Mouse (Mus musculus) adrenal gland, adult (tissue): Measurements from ENCODE around the gene Gm20532.

ENCODE experiments used
- DNase-seq, 2 experiments: peaks; one replicate each; pipeline ENCODE4 v3.0.0; 2022 to 2023; ENCODE audit warnings: low spot score in 1 of 2; ENCODE audit not compliant: inconsistent age in 2 of 2

Gene Gm20532

DNA sequence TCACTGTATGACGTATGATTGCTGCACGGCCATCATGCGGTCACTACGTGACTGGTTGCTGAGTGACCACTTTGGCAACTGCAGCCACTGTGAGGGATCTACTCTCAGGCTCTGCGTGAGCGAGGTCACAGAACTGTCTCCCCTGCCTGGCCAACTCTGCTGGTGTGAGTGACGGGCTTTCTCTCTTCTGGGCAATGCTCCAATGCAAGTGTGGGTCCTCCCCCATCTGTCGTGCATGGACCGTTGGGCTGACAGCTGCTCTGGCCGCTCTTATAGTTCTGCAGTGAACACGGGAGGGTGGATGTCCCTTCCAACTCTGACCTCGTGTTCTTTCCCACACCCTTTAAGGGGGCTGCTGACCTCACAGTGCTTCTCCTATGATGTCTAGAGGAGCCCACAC lies 13.0 kb upstream of the Gm20532 start:
- peak; percentile 56 to 80 for DNase-seq

DNA sequence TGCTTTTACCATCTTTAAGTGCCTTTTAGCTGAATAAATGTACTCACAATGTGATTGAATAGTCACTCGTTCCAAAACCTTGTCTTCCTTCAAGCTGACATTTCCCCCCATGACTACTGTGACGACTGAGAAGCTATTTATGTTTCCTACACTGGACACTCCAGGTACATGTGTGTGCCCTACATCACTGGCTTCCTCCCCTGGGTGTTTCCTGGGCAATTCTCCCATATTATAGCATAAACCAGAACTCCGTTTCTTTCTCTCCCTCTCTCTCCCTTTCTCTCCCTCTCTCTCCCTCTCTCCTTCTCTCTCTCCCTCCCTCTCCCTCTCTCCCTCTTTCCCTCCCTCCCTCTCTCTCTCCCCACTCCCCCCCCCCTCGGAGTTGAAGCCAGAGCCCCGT lies 12.6 kb upstream of the Gm20532 start:
- DNase-seq: no peak

DNA sequence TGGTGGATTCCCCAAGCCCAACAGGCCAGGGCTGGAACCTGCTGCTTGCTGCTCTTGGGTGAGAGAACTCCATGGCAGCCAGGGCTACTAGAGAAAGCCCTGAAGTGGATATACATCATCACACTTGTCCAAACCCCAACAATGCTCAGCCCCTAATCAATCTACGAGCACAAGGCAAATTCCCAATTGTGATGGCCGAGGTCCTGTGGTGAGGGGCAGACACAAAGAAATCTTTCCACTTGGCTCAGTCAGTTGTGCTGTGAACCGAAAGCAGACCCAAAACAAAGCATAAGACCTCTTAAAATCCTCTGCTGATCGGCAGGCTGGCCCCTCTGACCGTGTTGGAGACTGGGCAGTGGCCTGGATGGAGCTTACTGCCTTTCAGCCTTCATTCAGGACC lies 11.6 kb upstream of the Gm20532 start:
- DNase-seq: no peak

DNA sequence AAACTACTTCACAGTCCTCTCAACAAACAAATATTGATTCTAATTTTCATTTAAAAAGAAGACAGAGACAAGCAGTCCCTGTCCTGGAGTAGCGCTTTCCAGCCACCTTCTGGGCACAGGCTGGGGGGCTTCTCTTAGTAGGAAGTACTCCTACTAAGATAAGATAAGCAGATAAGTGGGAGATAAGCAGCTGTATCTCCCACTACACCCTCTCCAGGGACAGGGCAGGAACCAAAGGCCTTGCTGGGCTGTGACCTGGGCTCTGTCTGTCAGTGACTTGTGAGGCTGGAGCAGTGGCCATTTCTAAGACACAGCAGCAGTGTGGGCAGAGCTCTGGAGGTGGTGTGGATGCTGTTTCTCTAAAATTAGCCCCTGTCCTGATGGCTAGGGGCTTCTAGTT lies 11.1 kb upstream of the Gm20532 start:
- DNase-seq: no peak

DNA sequence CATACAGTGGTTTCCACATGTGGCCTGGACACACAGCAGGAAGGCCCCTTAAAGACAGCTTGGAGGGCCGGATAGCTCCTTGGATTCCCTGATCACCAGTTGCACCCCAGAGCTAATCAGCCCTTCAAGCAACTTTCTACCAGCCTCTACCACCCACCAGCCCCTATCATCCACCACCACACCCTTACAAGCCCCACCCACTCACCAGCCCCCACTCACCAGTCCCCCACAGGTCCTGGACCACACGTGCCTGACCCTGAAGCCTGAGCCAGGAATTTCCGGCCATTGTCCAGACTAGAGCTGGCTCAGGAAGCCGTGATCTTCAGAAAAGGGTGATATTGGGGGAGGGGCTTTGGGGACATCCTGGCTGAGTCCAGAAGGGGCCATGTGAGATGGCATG lies 10.6 kb upstream of the Gm20532 start:
- peak; percentile 70 to 77 for DNase-seq

DNA sequence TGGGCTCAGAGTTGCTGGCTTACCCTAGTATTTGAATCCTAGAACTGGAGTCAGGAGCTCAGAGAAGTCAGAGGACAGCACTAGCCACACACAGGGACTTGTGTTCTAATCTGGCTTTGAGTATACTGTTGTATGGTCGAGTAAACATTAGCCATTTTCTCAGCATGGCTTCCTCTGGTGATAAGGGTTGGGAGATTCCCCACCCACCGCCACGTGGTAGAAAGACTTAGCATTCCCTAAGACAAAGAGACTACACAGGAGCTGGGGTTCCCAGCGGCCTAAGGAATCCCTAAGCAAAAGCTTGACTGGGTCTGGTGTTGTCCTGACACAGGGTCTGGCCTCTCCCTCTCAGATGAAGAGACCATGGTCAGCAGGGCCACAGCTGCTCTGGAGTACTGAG lies 10.0 kb upstream of the Gm20532 start:
- DNase-seq: no peak

DNA sequence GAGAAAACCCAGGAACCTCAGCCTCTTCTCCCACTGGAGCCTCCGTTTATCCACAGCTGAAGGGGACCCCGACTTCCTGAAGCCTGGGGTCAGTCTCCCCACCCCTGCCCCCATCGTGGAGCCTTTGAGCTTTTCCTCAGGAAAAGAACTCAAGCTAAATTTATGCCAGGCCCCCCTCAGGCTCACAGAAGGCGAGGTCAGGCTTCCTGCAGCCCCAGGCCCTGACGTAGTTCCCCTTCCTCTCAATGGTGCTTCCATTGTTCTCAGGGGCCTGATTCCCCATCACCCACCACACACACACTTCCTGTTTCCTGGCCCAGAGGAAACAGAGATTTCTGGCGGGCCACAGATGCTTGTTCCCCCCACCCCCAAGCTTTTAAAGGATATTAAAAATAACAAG lies 8.1 kb upstream of the Gm20532 start:
- peak; percentile 69 to 77 for DNase-seq

DNA sequence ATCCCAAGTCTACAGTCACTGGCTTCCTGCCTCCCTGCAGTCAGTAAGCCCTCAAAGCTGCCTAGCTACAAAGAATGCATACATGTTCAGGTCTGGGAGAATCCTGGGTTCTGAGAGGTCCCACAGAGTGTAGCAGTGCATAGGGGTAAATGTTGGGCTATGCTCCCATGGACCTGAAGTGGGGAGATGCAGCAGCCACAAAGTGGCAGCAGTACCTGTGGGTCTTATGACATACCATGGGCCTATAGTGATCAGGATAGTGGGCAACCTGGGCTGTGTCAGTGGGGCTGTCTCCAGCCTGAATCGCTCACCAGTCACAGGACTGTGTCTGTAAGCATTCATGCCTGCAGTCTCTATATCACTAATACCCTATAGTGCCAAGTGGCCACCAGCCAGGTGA lies 6.7 kb upstream of the Gm20532 start, which contains the start of gene Egfl7:
TSS of gene Egfl7 (plus strand) at position 301 of the 400 bp plus-strand sequence.
- DNase-seq: no peak

DNA sequence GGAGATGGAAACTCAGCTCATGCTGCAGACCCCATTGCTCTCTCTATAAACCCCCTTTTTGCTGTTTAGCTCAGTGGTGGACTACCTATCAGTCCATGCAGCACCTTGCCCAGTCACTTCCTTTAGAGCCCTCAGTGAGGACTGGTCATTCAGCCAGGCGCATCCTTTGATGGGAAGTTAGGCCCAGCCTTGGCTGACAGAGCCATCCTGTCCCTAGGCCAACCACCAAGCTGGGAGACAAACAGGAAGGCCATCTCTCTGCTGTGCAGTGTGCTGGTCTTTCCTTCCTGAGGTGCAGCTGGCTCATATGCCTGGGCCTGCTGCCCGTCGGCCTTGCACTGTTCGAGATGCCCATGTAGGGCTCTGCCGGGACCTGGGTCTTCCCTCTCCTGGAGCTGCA lies 5.7 kb upstream of the Gm20532 start:
- peak; percentile 30 to 66 for DNase-seq

DNA sequence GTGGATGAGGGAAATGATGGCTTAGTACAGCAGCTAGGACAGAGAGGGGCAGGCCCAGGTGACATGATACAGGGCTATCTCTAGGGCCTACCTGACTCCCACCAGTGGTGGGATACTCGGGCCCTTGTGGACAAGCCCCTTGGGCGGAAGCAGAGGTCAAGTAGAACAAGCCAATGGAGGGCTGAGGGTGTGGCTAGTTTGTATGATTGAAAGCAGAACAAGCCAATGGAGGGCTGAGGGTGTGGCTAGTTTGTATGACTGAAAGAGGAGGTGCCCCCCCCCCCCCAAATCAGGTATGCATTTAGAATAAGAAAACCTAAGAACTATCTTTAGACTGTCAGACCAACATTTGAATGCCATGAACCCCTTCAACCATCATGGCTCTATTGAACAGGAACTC lies 4.2 kb upstream of the Gm20532 start:
- peak; percentile 44 to 57 for DNase-seq

DNA sequence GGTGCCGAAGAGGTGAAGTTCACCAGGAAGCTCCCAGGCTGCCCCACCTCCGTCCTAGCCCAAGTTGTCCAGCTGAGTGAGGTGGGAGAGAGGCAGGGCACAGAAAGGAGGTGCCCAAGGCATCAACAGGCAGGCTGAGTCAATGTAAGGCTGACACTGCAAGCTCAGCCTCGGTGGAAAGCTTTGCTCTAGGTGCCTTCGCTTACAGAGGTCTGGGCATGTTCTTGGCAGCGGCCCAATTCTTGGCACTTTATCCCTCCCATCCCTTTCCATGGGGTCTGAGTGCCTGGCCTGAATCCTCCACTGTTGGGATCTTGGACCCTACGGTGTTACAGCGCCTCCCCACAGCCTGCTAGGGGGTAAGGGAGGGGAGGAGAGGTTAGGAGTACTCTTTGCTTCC lies 3.7 kb upstream of the Gm20532 start:
- peak; percentile 15 to 52 for DNase-seq

DNA sequence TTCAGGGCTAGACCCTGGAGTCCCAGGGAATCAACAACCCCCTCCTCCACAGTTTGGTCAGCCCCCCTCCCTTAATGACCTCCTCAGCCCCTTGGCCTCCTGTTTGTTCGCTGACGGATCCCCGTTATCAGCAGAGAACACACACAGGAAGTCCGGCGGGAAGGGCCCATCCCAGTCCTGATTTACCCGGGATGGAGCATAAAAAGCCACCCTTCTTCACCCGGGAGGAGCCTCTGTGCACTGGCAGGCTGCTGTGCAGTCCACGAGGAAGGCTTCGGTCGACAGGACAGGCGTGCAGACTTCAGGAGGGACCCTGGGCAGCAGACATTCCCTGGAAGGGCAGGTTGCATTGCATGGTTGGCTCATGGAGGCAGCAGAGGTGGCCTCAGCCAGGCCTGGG lies 2.8 kb upstream of the Gm20532 start:
- DNase-seq: peak; percentile 73 to 85

DNA sequence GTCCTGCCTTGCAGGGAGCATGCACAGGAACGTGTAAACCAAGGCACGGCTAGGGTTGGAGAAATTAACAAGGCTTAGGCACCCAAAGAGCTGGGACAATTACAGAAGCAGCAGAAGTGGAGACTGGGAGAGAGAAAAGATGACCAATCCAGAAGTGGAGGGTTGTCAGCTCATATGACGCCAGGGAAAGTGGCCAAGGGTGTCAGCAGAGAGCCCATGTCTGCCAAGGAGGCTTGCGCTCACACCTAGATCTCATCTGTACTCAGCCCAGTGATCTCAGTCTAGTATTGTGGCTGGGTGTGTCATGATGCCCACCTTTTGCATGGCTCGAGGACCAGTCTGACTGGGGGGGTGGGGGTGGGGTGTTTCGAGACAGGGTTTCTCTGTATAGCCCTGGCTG lies 726 bp upstream of the Gm20532 start:
- DNase-seq: no peak

DNA sequence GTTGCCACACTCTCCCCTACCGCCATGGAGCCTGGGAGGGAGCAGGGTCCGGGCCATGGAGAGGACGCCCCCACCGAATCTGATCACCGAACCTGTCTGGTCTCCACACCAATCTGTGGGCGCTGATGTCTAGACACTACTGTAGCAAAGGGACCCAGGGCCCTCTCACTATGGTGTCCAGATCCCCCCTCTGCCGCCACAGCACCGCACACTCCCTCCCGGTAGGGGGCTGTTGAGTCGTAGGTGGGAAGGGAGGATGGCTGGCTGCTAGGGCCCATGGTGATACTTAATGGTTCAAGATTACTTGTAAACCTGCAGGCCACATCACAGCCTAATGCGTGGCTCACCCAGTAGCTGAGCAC lies 586 bp downstream of the Gm20532 start:
- DNase-seq: no peak

DNA sequence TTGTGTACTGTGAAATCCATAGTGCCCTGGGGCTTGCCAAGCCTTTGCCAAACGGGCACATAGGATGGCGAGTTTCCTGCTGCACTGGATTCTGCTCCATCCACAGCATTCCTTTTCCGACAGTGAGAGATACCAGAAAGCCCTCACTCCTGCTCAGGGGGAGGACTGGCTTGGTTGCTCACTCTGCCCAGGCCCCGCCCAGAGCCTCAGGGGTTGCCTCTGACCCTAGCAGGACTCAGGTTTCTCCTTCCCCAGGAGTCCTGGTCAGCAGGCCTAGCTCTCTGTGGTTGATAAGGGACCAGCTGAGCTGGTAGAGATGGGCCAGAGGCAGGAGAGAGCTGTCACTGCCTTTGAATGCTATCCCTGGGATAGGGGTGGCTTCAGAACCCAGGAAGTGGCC lies 2.1 kb downstream of the Gm20532 start:
- peak; percentile 13 to 44 for DNase-seq

DNA sequence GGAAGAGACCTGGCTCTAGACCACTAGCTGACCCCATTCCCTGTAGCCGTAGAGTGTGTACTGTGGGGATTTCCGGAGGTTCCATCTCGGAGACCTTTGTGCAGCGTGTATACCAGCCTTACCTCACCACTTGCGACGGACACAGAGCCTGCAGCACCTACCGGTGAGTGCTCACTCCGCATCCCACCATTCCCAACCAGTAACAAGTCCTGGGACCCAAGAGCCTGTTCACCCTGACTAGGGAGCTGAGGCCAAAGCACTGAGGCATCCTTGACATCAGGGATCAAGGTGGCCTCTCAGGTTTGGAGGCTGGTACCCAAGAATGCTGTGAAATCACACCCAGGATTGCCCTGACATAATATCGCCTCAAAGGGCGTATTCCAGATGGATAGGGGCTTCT lies 2.8 kb downstream of the Gm20532 start:
- DNase-seq: peak; percentile 17 to 62

DNA sequence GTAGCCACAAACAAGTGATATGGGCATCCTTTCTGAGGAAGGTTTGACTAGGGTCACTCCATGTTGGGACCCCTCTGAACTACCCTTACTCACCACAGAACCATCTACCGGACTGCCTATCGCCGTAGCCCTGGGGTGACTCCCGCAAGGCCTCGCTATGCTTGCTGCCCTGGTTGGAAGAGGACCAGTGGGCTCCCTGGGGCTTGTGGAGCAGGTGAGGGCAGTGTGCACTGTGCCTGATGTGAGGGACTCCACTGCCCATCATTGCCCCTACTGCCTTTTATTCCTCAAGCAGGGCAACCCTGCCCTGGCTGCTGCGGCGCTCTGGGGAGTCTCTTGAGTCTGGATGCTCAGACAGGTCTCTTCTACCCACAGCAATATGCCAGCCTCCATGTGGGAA lies 3.8 kb downstream of the Gm20532 start:
- peak in 1 of 2 experiments; percentile 15 for DNase-seq

DNA sequence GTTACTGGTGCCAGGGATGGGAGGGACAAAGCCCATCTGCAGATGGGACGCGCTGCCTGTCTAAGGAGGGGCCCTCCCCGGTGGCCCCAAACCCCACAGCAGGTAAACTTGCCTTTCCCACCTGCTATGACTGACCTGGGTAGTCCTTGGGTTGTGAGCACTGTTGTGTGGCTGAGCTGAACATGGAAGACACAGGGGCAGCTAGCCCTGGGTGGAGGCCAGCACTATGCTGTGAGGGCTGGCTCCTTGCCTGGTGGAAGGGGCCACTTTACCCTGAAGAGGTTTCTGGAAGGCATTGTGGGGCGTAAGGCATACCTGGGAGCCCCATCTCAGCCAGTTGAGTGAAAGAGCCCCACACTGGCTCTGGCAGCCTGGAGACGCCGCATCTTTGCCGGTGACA lies 4.5 kb downstream of the Gm20532 start:
- peak; percentile 8 to 63 for DNase-seq

DNA sequence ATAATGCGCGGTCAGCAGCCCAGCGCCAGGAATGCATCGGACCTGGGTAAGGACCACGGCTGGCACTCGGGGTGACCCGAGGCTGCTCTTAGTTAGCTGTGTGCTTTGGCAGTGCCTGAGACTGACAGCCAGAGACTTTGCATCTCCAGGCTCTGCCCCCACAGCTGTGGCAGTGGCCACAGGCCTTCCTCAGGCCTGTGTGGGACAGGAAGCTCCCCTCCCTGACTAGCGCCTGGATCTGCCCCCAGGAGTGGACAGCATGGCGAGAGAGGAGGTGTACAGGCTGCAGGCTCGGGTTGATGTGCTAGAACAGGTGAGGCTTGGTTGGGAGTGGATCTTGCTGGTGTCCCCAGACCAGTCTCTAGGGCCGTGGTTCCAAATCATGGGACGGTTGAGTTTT lies 5.0 kb downstream of the Gm20532 start:
- peak; percentile 8 to 61 for DNase-seq

DNA sequence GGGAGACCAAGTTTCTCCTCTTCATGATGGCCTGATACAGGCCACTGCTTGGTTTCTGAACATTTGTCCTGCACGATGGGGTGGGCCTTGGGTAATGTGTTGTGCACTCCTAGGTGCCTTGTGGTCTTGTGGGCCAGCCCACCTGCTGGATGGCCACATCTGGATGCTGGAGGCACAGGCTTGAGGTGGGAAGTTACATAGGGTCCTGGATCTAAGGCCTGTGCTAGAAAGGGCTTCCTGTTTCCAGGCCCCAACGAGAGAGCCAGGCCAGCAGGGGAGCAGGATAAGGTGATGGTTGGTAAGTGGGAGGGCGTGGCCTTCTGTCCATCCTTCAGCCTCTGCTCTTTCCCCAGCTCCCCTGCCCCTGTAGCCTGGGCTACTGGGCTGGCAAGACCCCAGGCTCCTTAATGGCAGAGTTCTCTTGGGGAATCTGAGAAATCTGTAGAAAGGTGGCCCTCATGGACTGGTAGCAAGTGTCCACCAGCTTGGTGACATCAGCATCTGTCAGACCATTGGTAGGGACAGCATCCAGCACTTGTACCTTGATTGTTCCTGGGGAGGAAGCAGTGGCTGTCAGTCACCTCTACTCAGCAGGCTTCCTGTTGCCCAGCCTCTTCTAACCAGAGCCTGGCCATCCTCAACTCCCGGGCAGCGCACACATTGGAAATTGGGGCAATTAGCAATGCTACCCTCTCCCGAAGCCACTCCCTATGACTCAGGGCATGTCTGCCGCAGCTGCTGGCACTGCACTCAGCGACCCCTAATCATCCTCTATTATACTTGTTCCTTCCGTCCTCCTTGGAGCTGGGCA lies 7.0 kb downstream of the Gm20532 start:
- peak; percentile 23 to 57 for DNase-seq

DNA sequence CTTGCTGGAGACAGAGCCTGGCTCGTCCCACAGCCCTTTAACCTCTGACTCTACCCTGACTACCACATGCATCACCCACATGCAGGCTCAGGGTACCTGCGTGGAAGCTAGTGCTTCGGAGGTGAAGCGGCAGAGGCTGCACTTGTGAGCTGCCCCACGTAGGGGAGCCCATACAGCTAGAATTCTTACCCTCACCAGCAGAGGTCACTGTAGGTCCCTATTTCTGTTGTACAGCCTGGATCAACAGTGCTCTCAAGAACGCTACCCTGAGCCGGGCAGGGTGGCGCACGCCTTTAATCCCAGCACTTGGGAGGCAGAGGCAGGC lies 7.5 kb downstream of the Gm20532 start:
- DNase-seq: peak; percentile 55 to 86

DNA sequence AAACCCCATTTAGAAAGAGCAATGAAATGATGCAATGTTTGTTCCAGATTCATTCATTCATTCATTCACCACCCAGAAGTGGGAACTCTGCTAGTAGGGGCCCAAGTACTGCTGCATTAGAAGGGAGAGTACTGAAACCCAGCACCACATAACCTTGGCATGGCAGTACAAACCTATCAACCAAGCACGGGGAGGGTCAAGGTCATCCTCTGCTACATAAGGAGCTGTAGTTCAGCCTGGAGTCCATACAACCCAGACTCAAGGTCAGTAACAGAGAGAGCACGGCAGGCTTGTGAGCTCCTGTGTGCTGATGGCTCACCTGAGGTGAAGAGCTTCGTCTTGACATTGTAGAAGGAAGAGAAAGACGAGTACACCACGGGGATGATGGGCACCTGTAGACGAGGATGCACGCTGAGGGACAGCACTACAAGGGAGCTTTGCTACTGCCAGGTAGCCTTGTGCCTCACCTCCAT lies 8.1 kb downstream of the Gm20532 start:
- DNase-seq: peak in 1 of 2 experiments; percentile 19
